Mouse (Mus musculus): ENCODE data around the gene Cdh5.

- no peak for TF ChIP-seq GATA1 (IDR thresholded peaks at IDR 0.05; ENCODE audit: low read length)
- TF ChIP-seq TAL1 (IDR thresholded peaks at IDR 0.05; ENCODE audit: low read length): no peak
Observed at GRCm38 (mm10) chr8:104061989-104062820, 39.2 kb upstream of the Cdh5 start.
